Mouse (Mus musculus): Measurements from ENCODE around the gene Elfn2. TPM values are rescaled to one million over a fixed set of nuclear protein-coding genes. Genes with fewer than 3 reads are reported as not detected.

Elfn2 gene
- polyA plus RNA-seq, 1 experiment from 2014 or later, result 1.7 TPM

- Histone ChIP-seq H3K27ac (peak overlapping the region; percentile 65; the same call in 1 of the 2 replicates), H3K9me3 (replicated peaks) (no peaks in the 10 kb centered on the region), H3K36me3 (ENCODE audit: poor library complexity, severe bottlenecking) (peaks cover 10% of the 10 kb centered on the region; the same call in 1 of the 2 replicates), H3K27me3 (peaks cover 17% of the 10 kb centered on the region), H3K4me1 (peaks cover 73% of the 10 kb centered on the region), H3K9ac (no peak overlapping the region), H3K4me3 (no peak overlapping the region), H3K4me2 (no peak overlapping the region)
- no peak for ATAC-seq
- WGBS, result 49% methylated on average over 5 of the region's 5 CpGs
These were observed 40.9 kb downstream of the Elfn2 start for GRCm38 (mm10) chr15:78677708-78678107.

GRCm38 (mm10) chr15:78677015-78677414 lies 41.6 kb downstream of the Elfn2 start:
- no peak for ATAC-seq
- Histone ChIP-seq H3K4me1 (peaks cover 70% of the 10 kb centered on the region), H3K27ac (no peak overlapping the region), H3K9ac (no peak overlapping the region), H3K4me2 (no peak overlapping the region), H3K4me3 (no peak overlapping the region), H3K36me3 (ENCODE audit: poor library complexity, severe bottlenecking) (peaks cover 10% of the 10 kb centered on the region; the same call in 1 of the 2 replicates), H3K9me3 (replicated peaks) (no peaks in the 10 kb centered on the region), H3K27me3 (peaks cover 24% of the 10 kb centered on the region)
- WGBS, result 63% methylated on average over 9 of the region's 9 CpGs

GRCm38 (mm10) chr15:78674912-78675412 lies 43.6 kb downstream of the Elfn2 start:
- WGBS, result 47% methylated on average over 6 of the region's 6 CpGs
- Histone ChIP-seq H3K27ac (peak overlapping the region; percentile 48), H3K4me3 (no peak overlapping the region), H3K9me3 (replicated peaks) (no peaks in the 10 kb centered on the region), H3K4me1 (peaks cover 62% of the 10 kb centered on the region), H3K27me3 (peaks cover 39% of the 10 kb centered on the region), H3K9ac (no peak overlapping the region), H3K4me2 (no peak overlapping the region), H3K36me3 (ENCODE audit: poor library complexity, severe bottlenecking) (peaks cover 10% of the 10 kb centered on the region; the same call in 1 of the 2 replicates)
- peak; percentile 25; the same call in 1 of the 2 replicates for ATAC-seq

- ATAC-seq, result no peak
- Histone ChIP-seq H3K27me3 (peaks cover 39% of the 10 kb centered on the region), H3K4me2 (no peak overlapping the region), H3K36me3 (ENCODE audit: poor library complexity, severe bottlenecking) (peaks cover 10% of the 10 kb centered on the region; the same call in 1 of the 2 replicates), H3K27ac (no peak overlapping the region), H3K4me1 (peaks cover 71% of the 10 kb centered on the region), H3K9ac (no peak overlapping the region), H3K9me3 (replicated peaks) (no peaks in the 10 kb centered on the region), H3K4me3 (no peak overlapping the region)
- WGBS, result 85% methylated on average over 19 of the region's 19 CpGs
These were observed 45.1 kb downstream of the Elfn2 start for GRCm38 (mm10) chr15:78673436-78673835.

- Histone ChIP-seq H3K27ac (no peak overlapping the region), H3K4me1 (peaks cover 42% of the 10 kb centered on the region), H3K27me3 (peaks cover 42% of the 10 kb centered on the region), H3K36me3 (ENCODE audit: poor library complexity, severe bottlenecking) (peaks cover 10% of the 10 kb centered on the region; the same call in 1 of the 2 replicates), H3K9me3 (replicated peaks) (no peaks in the 10 kb centered on the region), H3K4me2 (no peak overlapping the region), H3K4me3 (no peak overlapping the region), H3K9ac (no peak overlapping the region)
- ATAC-seq, result peak; percentile 20; the same call in 1 of the 2 replicates
- WGBS, result 16% methylated on average over 5 of the region's 5 CpGs
These were observed 48.2 kb downstream of the Elfn2 start for GRCm38 (mm10) chr15:78670341-78670740.

GRCm38 (mm10) chr15:78669221-78669871 lies 49.2 kb downstream of the Elfn2 start:
- WGBS, result 61% methylated on average over 10 of the region's 10 CpGs
- Histone ChIP-seq H3K4me3 (no peak overlapping the region), H3K4me2 (no peak overlapping the region), H3K36me3 (ENCODE audit: poor library complexity, severe bottlenecking) (peaks cover 10% of the 10 kb centered on the region; the same call in 1 of the 2 replicates), H3K27me3 (peaks cover 41% of the 10 kb centered on the region), H3K9ac (no peak overlapping the region), H3K27ac (peak overlapping the region; percentile 40), H3K4me1 (peaks cover 32% of the 10 kb centered on the region), H3K9me3 (replicated peaks) (no peaks in the 10 kb centered on the region)
- 0 out of 2 replicates have a peak, but pooled peaks have one; percentile 19 for ATAC-seq

- no peak overlapping the region for H3K27ac ChIP-seq
- no peak overlapping the region for H3K9ac ChIP-seq
- peaks cover 4% of the 10 kb centered on the region for H3K4me1 ChIP-seq
- H3K4me2 ChIP-seq, result no peak overlapping the region
- no peaks in the 10 kb centered on the region for H3K9me3 ChIP-seq (replicated peaks)
- ATAC-seq, result no peak
- H3K27me3 ChIP-seq, result 0 out of 2 replicates have a peak, but pooled peaks cover 3% of the 10 kb centered on the region
- H3K4me3 ChIP-seq, result no peak overlapping the region
- WGBS, result 67% methylated on average over 5 of the region's 5 CpGs
- no peaks in the 10 kb centered on the region for H3K36me3 ChIP-seq (ENCODE audit: poor library complexity, severe bottlenecking)
These were observed 54.3 kb downstream of the Elfn2 start for GRCm38 (mm10) chr15:78664268-78664667.

GRCm38 (mm10) chr15:78651169-78651568 lies 67.4 kb downstream of the Elfn2 start:
- no peak for ATAC-seq
- Histone ChIP-seq H3K9ac (no peak overlapping the region), H3K36me3 (ENCODE audit: poor library complexity, severe bottlenecking) (no peaks in the 10 kb centered on the region), H3K4me1 (peaks cover 18% of the 10 kb centered on the region), H3K27ac (no peak overlapping the region), H3K4me2 (no peak overlapping the region), H3K27me3 (no peaks in the 10 kb centered on the region), H3K4me3 (no peak overlapping the region), H3K9me3 (replicated peaks) (no peaks in the 10 kb centered on the region)
- WGBS, result 22% methylated on average over 4 of the region's 4 CpGs

- H3K9me3 ChIP-seq (replicated peaks), result no peaks in the 10 kb centered on the region
- 77% methylated on average over 4 of the region's 4 CpGs for WGBS
- H3K4me2 ChIP-seq, result no peak overlapping the region
- peaks cover 29% of the 10 kb centered on the region for H3K4me1 ChIP-seq
- H3K9ac ChIP-seq, result no peak overlapping the region
- no peak for ATAC-seq
- no peaks in the 10 kb centered on the region for H3K36me3 ChIP-seq (ENCODE audit: poor library complexity, severe bottlenecking)
- no peak overlapping the region for H3K27ac ChIP-seq
- H3K27me3 ChIP-seq, result no peaks in the 10 kb centered on the region
- no peak overlapping the region for H3K4me3 ChIP-seq
These were observed 70.8 kb downstream of the Elfn2 start for GRCm38 (mm10) chr15:78647746-78648145.

- H3K4me3 ChIP-seq, result no peak overlapping the region
- WGBS, result 45% methylated on average over 8 of the region's 8 CpGs
- H3K4me2 ChIP-seq, result no peak overlapping the region
- no peak overlapping the region for H3K9ac ChIP-seq
- H3K36me3 ChIP-seq (ENCODE audit: poor library complexity, severe bottlenecking), result no peaks in the 10 kb centered on the region
- H3K4me1 ChIP-seq, result peaks cover 27% of the 10 kb centered on the region
- no peaks in the 10 kb centered on the region for H3K27me3 ChIP-seq
- no peak for ATAC-seq
- H3K27ac ChIP-seq, result no peak overlapping the region
- no peaks in the 10 kb centered on the region for H3K9me3 ChIP-seq (replicated peaks)
These were observed 74.0 kb downstream of the Elfn2 start for GRCm38 (mm10) chr15:78644606-78645005.

- no peaks in the 10 kb centered on the region for H3K36me3 ChIP-seq (ENCODE audit: poor library complexity, severe bottlenecking)
- H3K27ac ChIP-seq, result no peak overlapping the region
- no peaks in the 10 kb centered on the region for H3K9me3 ChIP-seq (replicated peaks)
- H3K4me1 ChIP-seq, result peaks cover 22% of the 10 kb centered on the region
- H3K4me3 ChIP-seq, result no peak overlapping the region
- no peak for ATAC-seq
- no peaks in the 10 kb centered on the region for H3K27me3 ChIP-seq
- 24% methylated on average over 6 of the region's 6 CpGs for WGBS
- H3K4me2 ChIP-seq, result no peak overlapping the region
- no peak overlapping the region for H3K9ac ChIP-seq
These were observed 74.9 kb downstream of the Elfn2 start for GRCm38 (mm10) chr15:78643633-78644032.

GRCm38 (mm10) chr15:78635231-78635630 lies 83.3 kb downstream of the Elfn2 start:
- Histone ChIP-seq H3K9ac (no peak overlapping the region), H3K27me3 (no peaks in the 10 kb centered on the region), H3K4me1 (peaks cover 85% of the 10 kb centered on the region), H3K4me3 (no peak overlapping the region), H3K27ac (no peak overlapping the region), H3K9me3 (replicated peaks) (no peaks in the 10 kb centered on the region), H3K36me3 (ENCODE audit: poor library complexity, severe bottlenecking) (no peaks in the 10 kb centered on the region), H3K4me2 (no peak overlapping the region)
- ATAC-seq, result no peak
- 45% methylated on average over 7 of the region's 7 CpGs for WGBS

Measured in forebrain, embryonic 13.5 days (tissue).